Mouse (Mus musculus): ENCODE data around the gene Asic2.

Asic2 gene

GRCm38 (mm10) chr11:81750016-81750415, 218.2 kb downstream of the Asic2 start:
- no peak for DNase-seq (ENCODE audit: low spot score in 2 of 2)

GRCm38 (mm10) chr11:81738995-81739394, 229.3 kb downstream of the Asic2 start:
- no peak for DNase-seq (ENCODE audit: low spot score in 2 of 2)

DNA sequence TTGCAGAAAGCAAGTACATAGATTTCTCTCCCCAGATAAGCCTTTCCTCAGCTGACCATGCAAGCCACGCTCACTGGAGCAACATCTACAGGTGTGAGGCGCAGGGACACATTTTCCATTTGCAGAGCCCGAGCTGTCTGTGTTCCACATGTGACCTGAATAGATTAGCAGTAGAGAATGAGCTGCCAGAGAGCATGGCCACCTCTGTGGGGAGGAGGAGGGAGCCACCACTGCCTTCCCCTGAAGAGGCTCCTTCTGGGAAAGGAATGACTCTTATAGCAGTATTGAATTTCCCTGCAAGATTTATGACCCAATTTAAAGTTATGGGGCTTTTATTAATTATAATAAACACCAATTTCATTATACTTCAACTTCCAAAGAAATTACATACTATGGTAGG, 230.5 kb downstream of the Asic2 start:
- no peak for DNase-seq (ENCODE audit: low spot score in 2 of 2)

DNA sequence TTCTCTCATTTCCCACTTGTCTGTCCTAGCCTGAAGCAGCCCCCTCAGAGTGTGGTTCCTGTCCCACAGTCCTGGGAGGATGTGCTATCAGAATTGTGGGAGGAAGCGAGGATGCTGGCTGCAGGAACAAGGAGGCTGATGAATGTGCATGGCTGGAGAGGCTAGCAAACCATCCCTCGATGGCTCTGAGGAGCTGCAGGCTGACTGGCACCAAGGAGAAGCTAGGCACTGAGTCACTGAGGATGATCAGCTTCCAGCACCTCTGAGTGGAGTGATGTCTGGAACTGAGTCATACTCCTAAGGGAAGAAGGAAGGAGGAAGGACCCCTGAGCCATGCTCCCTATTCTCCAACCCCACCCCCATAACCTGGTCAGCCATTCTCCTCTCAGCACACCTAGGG, 246.2 kb downstream of the Asic2 start:
- no peak for DNase-seq (ENCODE audit: low spot score in 2 of 2)

DNA sequence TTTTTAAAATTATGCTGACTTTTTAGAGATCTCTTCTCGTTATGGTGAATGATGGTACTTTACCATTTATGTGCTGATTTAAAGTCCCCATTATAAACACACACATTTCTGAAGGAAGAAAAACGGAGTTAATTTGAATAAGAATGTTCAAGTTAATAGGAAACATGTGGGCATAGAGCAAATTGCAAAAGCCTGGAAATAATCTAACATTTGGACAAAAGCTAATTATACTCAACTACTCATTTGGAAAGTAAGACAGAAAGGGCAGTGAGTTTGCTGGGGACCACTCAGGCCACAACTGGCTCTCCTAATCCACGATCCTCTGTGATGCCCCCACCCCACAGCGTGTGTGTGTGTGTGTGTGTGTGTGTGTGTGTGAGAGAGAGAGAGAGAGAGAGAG, 253.5 kb downstream of the Asic2 start:
- no peak for DNase-seq (ENCODE audit: low spot score in 2 of 2)

DNA sequence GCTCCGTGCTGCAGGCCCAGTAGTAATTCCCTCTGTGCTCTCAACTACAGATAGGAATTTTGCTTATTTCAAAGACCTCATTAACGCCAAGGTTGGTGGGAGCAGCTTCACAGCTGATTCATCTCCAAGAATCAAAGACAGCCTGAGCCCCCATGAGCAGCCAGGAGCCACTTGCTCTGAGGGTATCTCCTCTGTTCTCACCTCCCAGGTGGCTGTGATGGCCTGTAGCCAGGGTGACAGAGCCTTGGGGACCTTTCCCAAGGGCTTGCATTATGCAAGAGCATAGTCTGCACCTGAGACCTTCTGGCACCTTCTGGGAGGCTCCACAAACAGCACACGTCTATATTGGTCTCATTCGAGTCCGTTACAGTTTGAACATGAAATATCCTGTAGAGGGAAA, 261.3 kb downstream of the Asic2 start:
- no peak for DNase-seq (ENCODE audit: low spot score in 2 of 2)

GRCm38 (mm10) chr11:81698008-81698407, 270.2 kb downstream of the Asic2 start:
- DNase-seq (ENCODE audit: low spot score in 2 of 2) = no peak

DNA sequence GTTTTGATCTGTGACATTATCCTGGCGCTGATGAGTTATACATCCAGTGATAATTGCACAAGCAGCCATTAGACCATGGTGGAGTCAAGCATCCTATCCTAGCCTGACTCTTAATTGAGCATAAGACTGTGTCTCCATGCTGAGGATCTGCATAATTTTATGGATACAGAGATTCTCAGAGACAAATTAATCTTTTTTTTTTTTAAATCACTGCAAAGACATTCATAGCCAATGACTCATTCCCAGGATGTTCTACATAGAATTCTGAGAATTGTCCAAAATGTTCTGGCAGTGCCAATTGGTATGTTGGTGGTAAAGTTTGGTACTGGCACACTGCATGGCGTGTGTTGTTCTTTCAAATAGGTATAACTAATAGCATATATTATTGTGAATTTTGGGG, 272.8 kb downstream of the Asic2 start:
- no peak for DNase-seq (ENCODE audit: low spot score in 2 of 2)

DNA sequence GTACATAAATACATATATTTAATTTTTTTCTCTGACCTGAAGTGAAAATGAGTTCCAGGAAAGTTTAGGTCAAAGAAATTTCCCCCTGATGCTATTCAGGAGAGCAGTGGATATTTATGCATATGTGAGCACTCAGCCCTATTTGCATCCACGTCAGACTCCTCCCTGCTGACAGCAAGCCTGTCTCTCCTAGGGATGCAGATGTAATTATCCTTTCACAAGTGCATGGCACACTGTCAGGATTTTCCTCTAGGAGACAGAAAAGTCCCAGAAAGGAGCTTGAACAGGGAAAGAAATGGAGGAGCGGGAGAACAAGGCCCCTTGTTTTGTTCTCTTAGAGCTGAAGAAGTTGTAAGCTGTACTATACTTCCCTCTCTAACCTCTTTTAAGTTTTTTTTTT, 287.7 kb downstream of the Asic2 start:
- no peak for DNase-seq (ENCODE audit: low spot score in 2 of 2)

DNA sequence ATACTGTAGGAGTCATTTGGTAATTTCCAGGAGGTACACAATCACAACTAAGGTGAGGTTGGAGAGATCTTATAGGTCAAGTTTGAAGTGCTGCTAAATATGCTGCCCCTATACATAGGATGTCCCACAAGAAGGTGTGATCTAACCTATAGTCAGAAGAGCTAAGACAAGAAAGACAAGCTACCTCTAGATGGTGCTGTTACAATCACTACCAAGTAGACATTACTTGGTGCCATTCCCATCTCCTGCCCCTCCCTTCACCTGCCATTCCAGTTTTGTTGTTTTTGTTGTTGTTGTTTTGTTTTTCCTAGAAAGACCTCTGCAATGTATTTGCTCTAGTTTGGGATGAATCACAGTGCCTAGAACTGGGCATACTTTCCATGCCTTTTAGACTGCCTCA, 296.5 kb downstream of the Asic2 start:
- DNase-seq (ENCODE audit: low spot score in 2 of 2) = no peak

DNA sequence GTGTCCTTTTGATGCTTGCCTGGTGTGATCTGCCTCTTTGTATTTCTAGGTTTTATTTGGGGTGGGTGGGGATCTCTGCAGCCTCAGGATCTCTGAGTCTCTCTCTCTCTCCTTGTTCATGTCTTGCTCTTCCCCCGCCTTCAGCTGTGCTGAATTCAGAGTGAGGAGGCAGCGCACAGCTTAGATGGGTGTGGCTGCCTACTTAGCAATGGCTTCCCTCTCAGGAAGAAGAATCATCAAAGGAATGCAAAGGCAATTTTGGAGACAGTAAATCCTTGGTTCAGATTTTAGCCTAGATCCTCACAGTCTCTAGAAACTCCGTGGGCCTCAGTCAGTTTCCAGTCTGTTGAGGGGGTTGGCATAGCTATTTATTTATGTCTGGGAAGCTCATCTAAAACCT, 297.8 kb downstream of the Asic2 start:
- no peak for DNase-seq (ENCODE audit: low spot score in 2 of 2)

GRCm38 (mm10) chr11:81658850-81659249, 309.4 kb downstream of the Asic2 start:
- no peak for DNase-seq (ENCODE audit: low spot score in 2 of 2)

GRCm38 (mm10) chr11:81657121-81657520, 311.1 kb downstream of the Asic2 start:
- no peak for DNase-seq (ENCODE audit: low spot score in 2 of 2)

GRCm38 (mm10) chr11:81647828-81648227, 320.4 kb downstream of the Asic2 start:
- no peak for DNase-seq (ENCODE audit: low spot score in 2 of 2)

DNA sequence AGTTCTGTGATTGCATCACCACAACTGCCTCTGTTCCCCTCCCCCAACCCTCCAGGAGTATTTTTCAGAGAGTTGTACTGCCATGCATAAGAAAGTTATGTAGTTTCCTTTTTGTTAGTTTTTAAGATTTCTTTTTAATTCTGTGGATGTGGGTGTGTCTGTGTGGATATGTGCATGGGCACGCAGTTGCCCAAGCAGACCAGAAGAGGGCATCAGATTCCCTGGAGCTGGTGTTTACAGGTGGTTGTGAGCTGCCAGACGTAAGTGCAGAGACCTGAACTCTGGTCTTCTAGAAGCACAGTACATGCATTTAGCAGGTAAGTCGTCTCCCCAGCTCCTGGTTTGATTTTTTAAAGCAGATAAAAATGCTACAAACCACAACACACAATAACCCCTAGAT, 322.7 kb downstream of the Asic2 start:
- DNase-seq (ENCODE audit: low spot score in 2 of 2) = no peak

DNA sequence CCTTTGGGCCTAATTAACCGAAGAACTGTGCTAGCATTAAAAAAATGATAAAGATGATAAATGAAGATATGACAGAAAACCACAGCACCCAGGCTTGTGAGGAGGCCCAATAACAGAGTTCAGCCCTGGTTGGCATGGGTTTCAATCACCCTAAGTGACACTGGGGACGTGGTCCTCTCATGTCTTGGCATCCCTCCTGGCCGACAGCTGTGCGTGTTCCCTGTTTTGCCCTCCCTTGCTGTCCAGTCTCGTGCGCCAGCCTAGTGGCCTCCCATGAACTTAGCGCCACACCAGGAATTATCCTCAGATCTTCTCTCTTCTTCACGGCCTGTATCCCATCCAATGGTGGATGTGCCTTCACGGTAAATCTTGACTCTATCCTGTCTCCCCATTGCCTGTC, 331.9 kb downstream of the Asic2 start:
- no peak for DNase-seq (ENCODE audit: low spot score in 2 of 2)

GRCm38 (mm10) chr11:81634360-81635350, 333.6 kb downstream of the Asic2 start:
- DNase-seq (ENCODE audit: low spot score in 2 of 2) = peak in 1 of 2 experiments; percentile 17

GRCm38 (mm10) chr11:81625199-81625598, 343.1 kb downstream of the Asic2 start:
- no peak for DNase-seq (ENCODE audit: low spot score in 2 of 2)

GRCm38 (mm10) chr11:81620516-81620915, 347.7 kb downstream of the Asic2 start:
- DNase-seq (ENCODE audit: low spot score in 2 of 2) = no peak

- no peak for DNase-seq (ENCODE audit: low spot score in 2 of 2)
These were observed 351.8 kb downstream of the Asic2 start for GRCm38 (mm10) chr11:81616437-81616836.

DNA sequence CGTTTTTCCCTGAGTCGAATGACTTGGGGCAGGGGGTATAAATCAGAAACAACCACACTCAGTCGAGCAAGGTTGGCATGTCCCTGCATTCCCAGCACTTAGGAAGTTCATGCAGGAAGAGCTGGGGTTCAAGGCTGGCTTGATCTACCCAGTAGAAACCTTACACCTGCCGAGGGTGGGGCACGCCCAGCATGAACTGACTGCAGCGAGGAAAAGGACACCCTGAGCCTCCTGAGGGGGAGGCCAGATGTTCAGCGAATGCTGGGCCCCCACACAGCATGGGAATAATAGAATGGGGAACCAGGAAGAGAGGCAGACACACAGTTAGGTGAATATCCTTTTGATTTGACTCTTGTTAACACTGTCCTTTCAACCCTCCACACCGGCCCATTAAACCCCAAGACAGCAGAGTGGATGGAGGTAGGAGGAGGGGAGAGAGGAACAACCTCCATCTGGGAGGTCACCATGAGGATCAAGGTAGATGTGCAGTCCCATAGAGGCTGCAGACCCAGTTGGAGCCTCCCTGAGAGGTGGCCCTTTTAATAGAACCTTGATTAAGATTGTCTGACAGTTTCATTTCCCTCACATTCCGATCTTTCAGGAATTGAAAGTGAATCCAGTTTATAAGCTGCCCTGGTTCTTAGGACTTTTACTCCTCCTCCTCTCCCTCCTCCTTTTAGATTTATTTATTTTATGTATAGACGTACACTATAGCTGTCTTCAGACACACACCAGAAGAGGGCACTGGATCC, 354.2 kb downstream of the Asic2 start:
- no peak for DNase-seq (ENCODE audit: low spot score in 2 of 2)

DNA sequence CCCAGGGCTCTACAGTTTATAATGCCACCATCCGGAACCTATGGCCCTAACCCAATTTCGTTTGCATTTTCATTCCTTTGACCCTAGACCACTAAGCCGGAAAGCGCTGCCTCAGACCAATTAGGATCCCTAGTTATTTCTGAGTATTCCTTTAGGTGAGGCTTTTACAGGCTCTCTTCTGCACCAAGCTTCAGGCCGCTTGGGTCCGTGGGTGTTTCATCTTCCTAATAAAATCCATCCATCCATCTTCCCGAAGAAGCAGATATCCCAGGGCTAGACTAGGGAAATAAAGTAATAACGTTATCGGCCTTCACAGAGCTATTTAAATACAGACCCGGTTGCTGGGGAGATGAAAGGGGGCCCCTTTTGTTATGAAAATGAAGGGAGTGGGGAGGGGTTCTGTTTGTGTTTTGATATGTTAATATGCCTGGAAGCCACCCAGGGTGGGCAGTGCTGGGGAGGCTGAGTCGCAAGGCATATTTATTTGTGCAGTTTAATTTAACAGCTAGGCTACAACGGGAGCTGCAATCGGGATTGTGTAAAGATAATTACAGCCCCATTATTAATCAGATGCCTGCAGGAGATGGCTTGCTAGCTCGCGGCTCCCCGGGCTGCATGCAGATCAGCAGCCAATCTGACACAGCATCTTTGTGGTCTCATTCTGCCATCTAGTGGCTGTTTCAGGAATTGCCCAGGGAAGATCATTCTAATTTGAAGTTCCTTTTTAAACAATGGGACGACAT, 355.3 kb downstream of the Asic2 start:
- DNase-seq (ENCODE audit: low spot score in 2 of 2) = peak; percentile 19 to 68

Measured in heart, adult 9 months (tissue).